Mouse (Mus musculus) small intestine, adult 2 months (tissue): ENCODE results near the gene Stk39.

ENCODE experiments used
- CTCF ChIP-seq: fragments of 200-500 bp; IDR thresholded peaks from 2 replicates; pipeline ENCODE4 v1.5.1; 2012; ENCODE audit warnings: low read depth, mild to moderate bottlenecking, control low read depth, inconsistent platforms, low read length, moderate library complexity, mixed read lengths; ENCODE audit not compliant: insufficient replicate concordance, insufficient read length; ENCODE audit errors: extremely low read depth
- POLR2A ChIP-seq: fragments of 200-500 bp; IDR thresholded peaks from 2 replicates; pipeline ENCODE4 v1.6.1; 2012; ENCODE audit warnings: low read depth, mild to moderate bottlenecking, control low read depth, inconsistent platforms, low read length, moderate library complexity

- TF ChIP-seq CTCF (0 out of 2 replicates have a peak, but pooled peaks have one; percentile 20), POLR2A (no peak)
Measured at GRCm38 (mm10) chr2:68221226-68221625, 250.8 kb downstream of the Stk39 start.
